Mouse (Mus musculus): ENCODE measurements at regions not wholly inside any gene's neighbourhood (a gene's known extent, or its start where the extent isn't known, plus 50 kb on each side); places are given as distances from the start of the nearest gene placed in this dataset.
"Not testable (repeated sequence)": the region's sequence is repeated elsewhere in the genome, so short reads cannot be mapped to it uniquely, and the experiment has no call there.

DNA sequence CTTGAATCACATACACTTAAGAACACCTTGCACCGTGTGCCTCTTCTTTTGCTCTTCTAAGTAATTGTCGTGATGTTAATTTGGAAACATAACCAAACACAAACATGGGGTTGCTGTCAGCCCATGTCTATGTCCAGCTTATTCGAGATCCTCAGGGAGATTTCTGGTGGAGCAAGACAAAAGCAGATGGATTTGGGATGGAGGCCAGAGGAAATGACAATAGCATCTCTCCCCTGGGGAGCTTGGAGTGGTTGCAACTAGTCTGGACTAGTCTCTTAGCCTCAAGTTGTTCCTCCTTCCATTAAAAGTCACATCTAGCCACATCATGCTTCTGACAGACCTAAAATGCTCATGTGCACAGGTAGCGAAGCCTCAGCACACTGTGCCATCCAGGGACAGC is 161.0 kb downstream of the Tomm20 start:
- ATAC-seq (replicated peaks; ENCODE audit: low FRiP score, poor library complexity, severe bottlenecking): no peak

- no peak for ATAC-seq (replicated peaks; ENCODE audit: low FRiP score, poor library complexity, severe bottlenecking)
Measured at GRCm38 (mm10) chr8:126783703-126784440, 161.8 kb downstream of the Tomm20 start.

GRCm38 (mm10) chr8:126778673-126779072 is 167.0 kb downstream of the Tomm20 start:
- no peak for ATAC-seq (replicated peaks; ENCODE audit: low FRiP score, poor library complexity, severe bottlenecking)

GRCm38 (mm10) chr8:126778131-126778530 is 167.5 kb downstream of the Tomm20 start:
- ATAC-seq (replicated peaks; ENCODE audit: low FRiP score, poor library complexity, severe bottlenecking): no peak

- ATAC-seq (replicated peaks; ENCODE audit: low FRiP score, poor library complexity, severe bottlenecking): peak; percentile 50; the same call in 1 of the 2 replicates
Measured at GRCm38 (mm10) chr8:126776605-126777469, 168.8 kb downstream of the Tomm20 start.

GRCm38 (mm10) chr8:126775334-126775733 is 170.3 kb downstream of the Tomm20 start:
- ATAC-seq (replicated peaks; ENCODE audit: low FRiP score, poor library complexity, severe bottlenecking): no peak

DNA sequence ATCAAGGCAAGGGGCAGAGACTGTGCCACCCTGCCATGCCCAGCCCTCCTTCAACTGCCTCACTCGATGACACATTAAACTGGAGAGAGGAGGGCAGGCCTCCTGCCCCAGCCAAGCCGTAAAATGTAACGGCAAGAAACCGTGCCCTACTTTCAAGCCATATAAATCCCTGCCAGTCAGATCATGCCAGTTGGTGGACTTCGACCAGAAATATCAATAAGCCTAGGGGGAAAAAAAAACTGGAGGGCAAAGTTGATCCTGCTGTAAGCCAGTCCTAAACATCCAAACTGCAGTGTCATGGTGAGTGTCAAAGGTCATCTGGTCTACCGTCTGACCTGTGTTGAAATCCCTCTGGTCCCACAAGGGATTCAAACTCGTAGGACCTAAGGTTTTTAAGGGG is 170.8 kb downstream of the Tomm20 start:
- no peak for ATAC-seq (replicated peaks; ENCODE audit: low FRiP score, poor library complexity, severe bottlenecking)

DNA sequence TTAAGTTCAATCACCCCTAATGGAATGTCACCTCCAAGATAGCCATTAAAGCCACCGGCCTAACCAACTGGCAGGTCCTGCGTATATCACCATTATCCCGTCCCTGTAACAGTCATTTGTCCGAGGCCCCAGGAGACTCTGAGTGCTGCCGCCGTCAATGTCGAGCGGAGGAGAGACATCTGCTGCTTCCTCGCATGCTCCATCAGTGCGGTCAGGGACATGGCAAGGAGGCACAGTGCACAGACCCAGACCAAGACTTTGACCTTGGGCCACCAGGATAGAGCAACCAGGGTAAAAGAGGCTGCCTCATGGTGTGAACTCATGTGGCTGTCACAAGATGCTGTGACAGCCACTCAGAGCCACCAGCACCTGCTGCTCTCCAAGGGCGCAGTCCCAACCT is 172.9 kb downstream of the Tomm20 start:
- no peak for ATAC-seq (replicated peaks; ENCODE audit: low FRiP score, poor library complexity, severe bottlenecking)

DNA sequence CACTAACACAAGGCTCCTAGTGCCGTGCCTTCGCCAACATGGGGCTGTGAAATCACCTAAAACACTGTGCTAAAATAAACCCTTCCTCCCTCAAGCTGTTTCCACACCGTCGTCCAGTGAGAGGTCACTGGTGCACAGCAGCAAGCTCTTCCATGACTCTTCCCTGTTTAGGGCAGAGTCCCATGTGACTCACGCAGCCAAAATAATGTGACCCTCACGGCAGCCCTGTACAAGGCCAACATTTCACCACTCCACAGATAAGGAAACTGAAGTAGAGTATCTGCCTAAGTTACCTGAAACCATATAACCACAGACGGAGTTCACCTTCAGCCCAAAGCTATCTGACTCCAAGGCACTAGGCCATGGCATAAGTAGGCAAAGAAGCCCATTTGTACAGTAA is 173.4 kb downstream of the Tomm20 start:
- no peak for ATAC-seq (replicated peaks; ENCODE audit: low FRiP score, poor library complexity, severe bottlenecking)

- not testable (repeated sequence) for ATAC-seq (replicated peaks; ENCODE audit: low FRiP score, poor library complexity, severe bottlenecking)
Measured at GRCm38 (mm10) chr8:126770374-126770773, 175.3 kb downstream of the Tomm20 start.

GRCm38 (mm10) chr8:126768142-126768541 is 174.4 kb upstream of the Irf2bp2 start:
- ATAC-seq (replicated peaks; ENCODE audit: low FRiP score, poor library complexity, severe bottlenecking): no peak

- no peak for ATAC-seq (replicated peaks; ENCODE audit: low FRiP score, poor library complexity, severe bottlenecking)
Measured at GRCm38 (mm10) chr8:126767341-126767740, 173.6 kb upstream of the Irf2bp2 start.

GRCm38 (mm10) chr8:126765693-126766238 is 172.0 kb upstream of the Irf2bp2 start:
- ATAC-seq (replicated peaks; ENCODE audit: low FRiP score, poor library complexity, severe bottlenecking): no peak

DNA sequence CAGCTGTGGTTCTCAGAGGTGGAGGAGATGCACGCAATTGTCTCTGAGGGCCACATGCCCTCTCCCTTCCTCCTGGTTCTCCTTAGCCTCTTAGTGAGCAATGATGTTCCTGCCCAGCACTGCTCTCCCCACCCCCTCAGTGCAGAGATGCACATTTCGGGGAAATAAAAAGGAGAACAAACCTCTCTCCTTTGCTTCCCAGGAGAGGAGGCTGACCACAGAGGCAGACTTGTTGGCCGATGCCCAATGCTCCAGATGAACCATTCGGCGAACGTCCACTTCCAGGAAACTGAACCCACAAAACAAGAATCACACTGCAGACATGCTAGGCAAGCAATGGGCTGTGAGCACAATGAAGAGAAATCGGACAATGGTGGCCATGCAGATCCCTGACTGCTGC is 169.8 kb upstream of the Irf2bp2 start:
- ATAC-seq (replicated peaks; ENCODE audit: low FRiP score, poor library complexity, severe bottlenecking): no peak

DNA sequence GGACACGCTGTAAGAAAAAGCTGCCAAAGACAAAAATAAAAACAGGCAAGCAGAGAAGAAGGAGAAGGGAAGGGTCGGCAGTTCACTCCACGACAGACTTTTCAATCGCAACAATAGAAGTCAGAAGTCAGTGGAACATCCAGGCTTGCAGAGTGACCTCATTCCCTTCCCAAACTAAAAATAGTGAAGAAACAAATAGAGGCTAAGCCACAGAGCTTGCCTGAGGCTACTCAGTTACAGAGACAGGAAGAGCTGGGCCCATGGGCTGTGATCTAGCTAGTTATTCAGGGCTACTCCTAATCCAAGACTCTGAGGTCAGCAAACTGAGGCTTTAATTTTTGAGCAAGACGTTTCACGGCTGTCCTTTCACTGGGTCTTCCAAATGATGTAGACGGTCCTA is 165.9 kb upstream of the Irf2bp2 start:
- no peak for ATAC-seq (replicated peaks; ENCODE audit: low FRiP score, poor library complexity, severe bottlenecking)

DNA sequence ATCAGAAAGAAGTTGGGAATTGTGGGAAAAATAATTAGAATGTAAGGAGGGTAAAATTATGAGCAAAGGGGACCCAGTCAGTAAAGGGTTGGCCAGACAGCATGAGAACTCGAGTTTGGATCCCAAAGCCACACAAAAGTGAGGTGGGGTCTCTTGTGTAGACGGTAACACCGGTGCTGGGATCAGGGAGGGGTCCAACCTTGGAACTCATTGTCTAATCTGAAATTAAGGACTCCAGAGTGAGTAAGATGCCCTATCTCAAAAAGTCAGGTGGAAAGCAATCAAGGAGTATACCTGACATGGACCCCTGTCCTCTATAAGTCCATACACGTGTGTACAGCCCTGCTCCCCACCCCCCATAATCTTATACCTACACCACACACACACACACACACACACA is 165.2 kb upstream of the Irf2bp2 start:
- ATAC-seq (replicated peaks; ENCODE audit: low FRiP score, poor library complexity, severe bottlenecking): no peak

GRCm38 (mm10) chr8:126757951-126758757 is 164.4 kb upstream of the Irf2bp2 start:
- no peak for ATAC-seq (replicated peaks; ENCODE audit: low FRiP score, poor library complexity, severe bottlenecking)

GRCm38 (mm10) chr8:126756300-126757097 is 162.7 kb upstream of the Irf2bp2 start:
- ATAC-seq (replicated peaks; ENCODE audit: low FRiP score, poor library complexity, severe bottlenecking): no peak

- ATAC-seq (replicated peaks; ENCODE audit: low FRiP score, poor library complexity, severe bottlenecking): no peak
Measured at GRCm38 (mm10) chr8:126755669-126756068, 161.9 kb upstream of the Irf2bp2 start.

Data from erythroid progenitor cell, adult 5-6 weeks (primary cell).